7 mouse cellular contexts compared by ENCODE assay signal in genomic region chr3:89165268-89165870, GRCm38 (mm10). TPM values are rescaled to one million over a fixed set of nuclear protein-coding genes. Genes with fewer than 3 reads are reported as not detected.
DNase-seq lines count a peak whose midpoint lies in the region; ATAC-seq lines count a peak whose summit lies in the region.

No protein-coding gene starts in this region.

- peak overlapping the region; percentile 76 for H3K4me2 ChIP-seq in limb, embryonic 11.5 days (ENCODE audit: low read depth, severe bottlenecking)
- peak overlapping the region; percentile 54 for H3K4me2 ChIP-seq in stomach, embryonic 15.5 days

- H3K4me3 ChIP-seq in megakaryocyte, embryonic 14.5 days (replicated peaks) = peak overlapping the region; percentile 93
- H3K4me3 ChIP-seq in limb, embryonic 11.5 days (ENCODE audit: low read depth, low read length) = peak overlapping the region; percentile 61
- peak overlapping the region; percentile 92 for H3K4me3 ChIP-seq in stomach, embryonic 15.5 days (replicated peaks)

- 18% methylated on average over 12 of the region's 12 CpGs for WGBS in limb, embryonic 11.5 days
- WGBS in stomach, embryonic 15.5 days = 20% methylated on average over 12 of the region's 12 CpGs

- H3K36me3 ChIP-seq in megakaryocyte, embryonic 14.5 days (replicated peaks; ENCODE audit: low read length) = peaks cover 43% of the 10 kb centered on the region
- H3K36me3 ChIP-seq in limb, embryonic 11.5 days (ENCODE audit: control insufficient read depth, insufficient read depth, low read length) = peaks cover 17% of the 10 kb centered on the region
- H3K36me3 ChIP-seq in stomach, embryonic 15.5 days = peaks cover 25% of the 10 kb centered on the region

- DNase-seq in limb, embryonic 11.5 days (ENCODE audit: low spot score) = no peak
- no peak for DNase-seq in left cerebral cortex, postnatal 14 days (ENCODE audit: low spot score in 2 of 2)
- no peak for DNase-seq in left cerebral cortex, postnatal 4 days

- ATAC-seq in megakaryocyte, adult 5-6 weeks (ENCODE audit: poor library complexity, severe bottlenecking) = no peak
- peak; percentile 16; the same call in 1 of the 2 replicates for ATAC-seq in erythroblast, adult 5-6 weeks (replicated peaks; ENCODE audit: low FRiP score, poor library complexity, severe bottlenecking)
- no peak for ATAC-seq in limb, embryonic 11.5 days (ENCODE audit: insufficient number of reproducible peaks, low FRiP score, low TSS enrichment, low read depth)
- ATAC-seq in stomach, embryonic 15.5 days (ENCODE audit: insufficient read depth, low FRiP score, low read depth) = no peak

- H3K27ac ChIP-seq in limb, embryonic 11.5 days (replicated peaks; ENCODE audit: low read depth, low read length) = peak overlapping the region; percentile 89
- peak overlapping the region; percentile 98 for H3K27ac ChIP-seq in stomach, embryonic 15.5 days

- no peaks in the 10 kb centered on the region for H3K27me3 ChIP-seq in megakaryocyte, embryonic 14.5 days (replicated peaks)
- no peaks in the 10 kb centered on the region for H3K27me3 ChIP-seq in limb, embryonic 11.5 days (ENCODE audit: control insufficient read depth, insufficient read depth, low read length)
- no peaks in the 10 kb centered on the region for H3K27me3 ChIP-seq in stomach, embryonic 15.5 days (replicated peaks)

- no peaks in the 10 kb centered on the region for H3K9me3 ChIP-seq in megakaryocyte, embryonic 14.5 days
- H3K9me3 ChIP-seq in limb, embryonic 11.5 days (ENCODE audit: control insufficient read depth, low read length) = no peaks in the 10 kb centered on the region
- no peaks in the 10 kb centered on the region for H3K9me3 ChIP-seq in stomach, embryonic 15.5 days

- intact Hi-C loops in left cerebral cortex, postnatal 14 days (cut with DNase I) = no loop called here
- intact Hi-C loops in left cerebral cortex, postnatal 4 days (cut with DNase I) = no loop called here

- peaks cover 39% of the 10 kb centered on the region for H3K4me1 ChIP-seq in megakaryocyte, embryonic 14.5 days
- H3K4me1 ChIP-seq in limb, embryonic 11.5 days (ENCODE audit: control insufficient read depth, insufficient read depth, low read length) = peaks cover 15% of the 10 kb centered on the region
- H3K4me1 ChIP-seq in stomach, embryonic 15.5 days = peaks cover 16% of the 10 kb centered on the region; the same call in 1 of the 2 replicates

- peak overlapping the region; percentile 92 for H3K9ac ChIP-seq in limb, embryonic 11.5 days (ENCODE audit: low read length)
- peak overlapping the region; percentile 90 for H3K9ac ChIP-seq in stomach, embryonic 15.5 days

RNA-seq across cellular contexts. Expression of gene Clk2, which starts 0.8 kb away (rescaled TPM):
- polyA plus RNA-seq in megakaryocyte, embryonic 14.5 days (2012; ENCODE audit: insufficient read depth, low replicate concordance) = 12.9 and 13.3 TPM in 2 replicates
- 38.1 and 38.4 TPM in 2 replicates for total RNA-seq in megakaryocyte, adult 5-6 weeks (2015)
- total RNA-seq in megakaryocyte, adult 5-6 weeks (2017) = 47.1 and 48.5 TPM in 2 replicates
- total RNA-seq in erythroblast, adult 5-6 weeks (2015; ENCODE audit: low replicate concordance) = 16.3 and 37.9 TPM in 2 replicates
- 24.4 and 47.4 TPM in 2 replicates for total RNA-seq in erythroblast, adult 5-6 weeks (2017; ENCODE audit: low replicate concordance)
- 34.8 and 35.2 TPM in 2 replicates for polyA plus RNA-seq in limb, embryonic 11.5 days (2014; fragmentation: Nextera tagmentation; extraction: Ambion mirVana)
- 26.3 and 26.7 TPM in 2 replicates for polyA plus RNA-seq in stomach, embryonic 15.5 days (2015; fragmentation: Nextera tagmentation; extraction: Ambion mirVana)
- total RNA-seq in left cerebral cortex, postnatal 14 days (2021) = 10 to 100 TPM; 46.7 TPM
- 10 to 100 TPM; 53.8 to 56.6 TPM for total RNA-seq in left cerebral cortex, postnatal 4 days (2021)

RNA-seq across cellular contexts. Expression of gene Hcn3, which starts 5.4 kb away (rescaled TPM):
- polyA plus RNA-seq in megakaryocyte, embryonic 14.5 days (2012; ENCODE audit: insufficient read depth, low replicate concordance) = 0.36 and 0.68 TPM in 2 replicates
- total RNA-seq in megakaryocyte, adult 5-6 weeks (2015) = not detected in 2 replicates
- not detected in 2 replicates for total RNA-seq in megakaryocyte, adult 5-6 weeks (2017)
- total RNA-seq in erythroblast, adult 5-6 weeks (2015; ENCODE audit: low replicate concordance) = not detected in 2 replicates
- total RNA-seq in erythroblast, adult 5-6 weeks (2017; ENCODE audit: low replicate concordance) = 1.3 TPM in 1 of 2 replicates, not detected in the other
- polyA plus RNA-seq in limb, embryonic 11.5 days (2014; fragmentation: Nextera tagmentation; extraction: Ambion mirVana) = 1.0 and 1.1 TPM in 2 replicates
- 2.4 and 2.6 TPM in 2 replicates for polyA plus RNA-seq in stomach, embryonic 15.5 days (2015; fragmentation: Nextera tagmentation; extraction: Ambion mirVana)
- 10 to 100 TPM; 20.4 to 25.1 TPM for total RNA-seq in left cerebral cortex, postnatal 14 days (2021)
- 10 to 100 TPM; 68.6 to 73.1 TPM for total RNA-seq in left cerebral cortex, postnatal 4 days (2021)

RNA-seq across cellular contexts. Expression of gene Scamp3, which starts 11.9 kb away (rescaled TPM):
- polyA plus RNA-seq in megakaryocyte, embryonic 14.5 days (2012; ENCODE audit: insufficient read depth, low replicate concordance) = 180 and 256 TPM in 2 replicates
- total RNA-seq in megakaryocyte, adult 5-6 weeks (2015) = 43.0 and 52.9 TPM in 2 replicates
- 17.9 and 18.1 TPM in 2 replicates for total RNA-seq in megakaryocyte, adult 5-6 weeks (2017)
- total RNA-seq in erythroblast, adult 5-6 weeks (2015; ENCODE audit: low replicate concordance) = 20.3 and 24.0 TPM in 2 replicates
- 3.5 and 5.8 TPM in 2 replicates for total RNA-seq in erythroblast, adult 5-6 weeks (2017; ENCODE audit: low replicate concordance)
- 107 and 110 TPM in 2 replicates for polyA plus RNA-seq in limb, embryonic 11.5 days (2014; fragmentation: Nextera tagmentation; extraction: Ambion mirVana)
- 103 and 106 TPM in 2 replicates for polyA plus RNA-seq in stomach, embryonic 15.5 days (2015; fragmentation: Nextera tagmentation; extraction: Ambion mirVana)
- 10 to 100 TPM; 77.0 to 79.2 TPM for total RNA-seq in left cerebral cortex, postnatal 14 days (2021)
- total RNA-seq in left cerebral cortex, postnatal 4 days (2021) = 10 to 100 TPM; 85.3 to 89.7 TPM

RNA-seq across cellular contexts. Expression of gene Fam189b, which starts 17.6 kb away (rescaled TPM):
- 23.3 and 39.8 TPM in 2 replicates for polyA plus RNA-seq in megakaryocyte, embryonic 14.5 days (2012; ENCODE audit: insufficient read depth, low replicate concordance)
- total RNA-seq in megakaryocyte, adult 5-6 weeks (2015) = 11.2 and 13.5 TPM in 2 replicates
- total RNA-seq in megakaryocyte, adult 5-6 weeks (2017) = 3.3 and 5.6 TPM in 2 replicates
- total RNA-seq in erythroblast, adult 5-6 weeks (2015; ENCODE audit: low replicate concordance) = 3.3 and 18.6 TPM in 2 replicates
- total RNA-seq in erythroblast, adult 5-6 weeks (2017; ENCODE audit: low replicate concordance) = 1.8 TPM in 1 of 2 replicates, not detected in the other
- polyA plus RNA-seq in limb, embryonic 11.5 days (2014; fragmentation: Nextera tagmentation; extraction: Ambion mirVana) = 24.0 and 27.1 TPM in 2 replicates
- polyA plus RNA-seq in stomach, embryonic 15.5 days (2015; fragmentation: Nextera tagmentation; extraction: Ambion mirVana) = 21.1 and 22.1 TPM in 2 replicates
- total RNA-seq in left cerebral cortex, postnatal 14 days (2021) = 10 to 100 TPM; 73.5 to 77.2 TPM
- total RNA-seq in left cerebral cortex, postnatal 4 days (2021) = 10 to 100 TPM; 51.4 to 56.2 TPM

RNA-seq across cellular contexts. Expression of gene Pklr, which starts 29.4 kb away (rescaled TPM):
- polyA plus RNA-seq in megakaryocyte, embryonic 14.5 days (2012; ENCODE audit: insufficient read depth, low replicate concordance) = 0.26 TPM in 1 of 2 replicates, not detected in the other
- total RNA-seq in megakaryocyte, adult 5-6 weeks (2015) = 1.2 and 4.0 TPM in 2 replicates
- total RNA-seq in megakaryocyte, adult 5-6 weeks (2017) = 1.4 and 8.0 TPM in 2 replicates
- total RNA-seq in erythroblast, adult 5-6 weeks (2015; ENCODE audit: low replicate concordance) = 22.5 and 23.4 TPM in 2 replicates
- 5.6 and 5.7 TPM in 2 replicates for total RNA-seq in erythroblast, adult 5-6 weeks (2017; ENCODE audit: low replicate concordance)
- 1.2 and 1.6 TPM in 2 replicates for polyA plus RNA-seq in limb, embryonic 11.5 days (2014; fragmentation: Nextera tagmentation; extraction: Ambion mirVana)
- 16.4 and 19.9 TPM in 2 replicates for polyA plus RNA-seq in stomach, embryonic 15.5 days (2015; fragmentation: Nextera tagmentation; extraction: Ambion mirVana)
- total RNA-seq in left cerebral cortex, postnatal 14 days (2021) = not detected
- under 1 TPM; 0.14 to 0.66 TPM for total RNA-seq in left cerebral cortex, postnatal 4 days (2021)

Comparison
In these comparisons a context has a peak if more than half of its experiments do, and no peak if none do; other contexts are left out.
1. RNA of gene Hcn3, which starts 5.4 kb away (total RNA-seq): 68.6 to 73.1 TPM in left cerebral cortex, postnatal 4 days and 20.4 to 25.1 TPM in left cerebral cortex, postnatal 14 days; not detected in megakaryocyte, adult 5-6 weeks and 1.3 TPM in erythroblast, adult 5-6 weeks; every median in the first group is over 4 times any median in the second.
2. Peak in every context shown above with its lines, with median percentiles within 50 percentile points of each other: H3K4me3 ChIP-seq.